Mouse (Mus musculus) embryonic facial prominence, embryonic 11.5 days (tissue): ENCODE data around the gene Cwc22. TPM values are rescaled to one million over a fixed set of nuclear protein-coding genes. Genes with fewer than 3 reads are reported as not detected.

Source experiments
- ATAC-seq: fragments of 200-750 bp; cut with Nextera tagmentation; replicated peaks from 2 replicates; pipeline ENCODE4 v1.8.0; 2017; ENCODE audit warnings: low read depth; ENCODE audit not compliant: insufficient number of reproducible peaks, low FRiP score, low TSS enrichment
- DNase-seq: peaks from one replicate; pipeline ENCODE4 v3.0.0-alpha.2; 2015; ENCODE audit warnings: low spot score
- H3K27ac ChIP-seq: fragments of 300-500 bp; sonication (generic); replicated peaks from 2 replicates; pipeline ENCODE4 v1.5.1; 2014; ENCODE audit warnings: mild to moderate bottlenecking, low read depth, low read length, control low read depth
- H3K27me3 ChIP-seq: fragments of 300-500 bp; sonication (generic); 2 replicates; pipeline ENCODE4 v1.6.1; 2014; ENCODE audit warnings: mild to moderate bottlenecking, low read length, moderate library complexity, mixed read lengths; ENCODE audit not compliant: control insufficient read depth, insufficient read depth
- H3K36me3 ChIP-seq: fragments of 300-500 bp; sonication (generic); replicated peaks from 2 replicates; pipeline ENCODE4 v1.6.1; 2014; ENCODE audit warnings: low read depth, mild to moderate bottlenecking, low read length, moderate library complexity, mixed read lengths; ENCODE audit not compliant: control insufficient read depth, insufficient read depth
- H3K4me1 ChIP-seq: fragments of 300-500 bp; sonication (generic); 2 replicates; pipeline ENCODE4 v1.6.1; 2014; ENCODE audit warnings: low read length, mixed read lengths; ENCODE audit not compliant: control insufficient read depth, insufficient read depth
- H3K4me2 ChIP-seq: fragments of 300-500 bp; sonication (generic); 2 replicates; pipeline ENCODE4 v1.6.1; 2014; ENCODE audit warnings: low read depth, mild to moderate bottlenecking, control low read depth, low read length, moderate library complexity
- H3K4me3 ChIP-seq: fragments of 300-500 bp; sonication (generic); 2 replicates; pipeline ENCODE4 v1.5.1; 2014; ENCODE audit warnings: low read depth, low read length, control low read depth
- H3K9ac ChIP-seq: fragments of 300-500 bp; sonication (generic); replicated peaks from 2 replicates; pipeline ENCODE4 v1.6.1; 2014; ENCODE audit warnings: mild to moderate bottlenecking, control low read depth, low read length
- H3K9me3 ChIP-seq: fragments of 300-500 bp; sonication (generic); replicated peaks from 2 replicates; pipeline ENCODE4 v1.6.1; 2016; ENCODE audit warnings: mild to moderate bottlenecking, low read length, inconsistent platforms, mixed read lengths; ENCODE audit not compliant: control insufficient read depth
- WGBS: fragments of 180-500 bp; shearing (Covaris S2); extraction: QIAGEN DNeasy Blood & Tissue Kit; methylation state at CpG from one replicate; pipeline ENCODE4 v1.1.7; 2014; 5-methylcytosine and 5-hydroxymethylcytosine counted together
- polyA plus RNA-seq: library from polyadenylated mRNA; unstranded; fragments of >200 nt; fragmentation: Nextera tagmentation; extraction: Ambion mirVana; gene quantifications from 2 replicates; pipeline ENCODE4 v1.2.1, GENCODE M21; 2014

The Cwc22 gene
- polyA plus RNA-seq, 1 experiment from 2014 or later: 41.5 TPM

DNA sequence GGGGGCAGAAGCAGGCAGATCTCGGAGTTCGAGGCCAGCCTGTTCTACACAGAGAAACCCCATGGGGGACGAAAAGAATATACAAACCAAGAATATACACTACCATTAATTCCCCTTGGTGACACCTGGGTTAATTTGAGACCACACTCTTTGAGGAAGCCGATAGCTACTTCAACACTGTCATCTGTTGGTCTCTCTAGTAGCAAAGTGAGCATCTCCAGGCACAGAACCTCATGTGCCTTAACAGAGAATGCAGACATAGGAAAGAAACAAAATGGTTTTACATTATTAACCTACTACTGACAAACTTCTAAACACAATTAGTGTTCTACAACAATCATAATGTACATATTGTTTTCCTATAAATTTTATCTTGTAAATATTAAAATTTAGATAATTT is 24.9 kb downstream of the Cwc22 start:
- no peak for DNase-seq
- Histone ChIP-seq H3K4me3 (no peak overlapping the region), H3K4me2 (no peak overlapping the region), H3K9me3 (no peaks in the 10 kb centered on the region), H3K9ac (no peak overlapping the region), H3K27me3 (no peaks in the 10 kb centered on the region), H3K36me3 (no peaks in the 10 kb centered on the region; the same call in none of the 2 replicates), H3K27ac (no peak overlapping the region), H3K4me1 (no peaks in the 10 kb centered on the region)
- ATAC-seq: no peak
- WGBS: 96% methylated on average over 4 of the region's 4 CpGs

DNA sequence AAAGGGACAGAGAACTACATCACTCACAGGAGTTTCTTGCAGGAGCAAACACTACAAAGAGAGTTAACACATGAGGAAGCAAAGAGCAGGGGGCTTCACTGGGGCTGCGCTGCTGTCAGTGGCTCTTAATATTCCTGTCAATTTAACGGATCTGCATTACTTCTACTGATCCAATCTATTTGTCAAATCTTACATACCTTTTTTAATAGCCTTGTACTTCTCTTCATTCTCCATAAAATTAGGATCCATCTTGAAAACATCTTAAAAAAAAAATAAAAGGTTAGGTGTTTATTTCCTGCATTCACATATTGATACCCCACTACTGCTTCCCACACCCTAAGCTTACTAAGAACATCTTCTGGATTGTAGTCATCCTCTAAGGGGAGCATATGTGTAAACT is 25.6 kb downstream of the Cwc22 start:
- Histone ChIP-seq H3K36me3 (no peaks in the 10 kb centered on the region; the same call in none of the 2 replicates), H3K4me3 (no peak overlapping the region), H3K4me2 (no peak overlapping the region), H3K9ac (no peak overlapping the region), H3K27ac (no peak overlapping the region), H3K9me3 (no peaks in the 10 kb centered on the region), H3K4me1 (no peaks in the 10 kb centered on the region), H3K27me3 (no peaks in the 10 kb centered on the region)
- DNase-seq (no peak), ATAC-seq (no peak)
- WGBS: 92% methylated on average over 2 of the region's 2 CpGs

DNA sequence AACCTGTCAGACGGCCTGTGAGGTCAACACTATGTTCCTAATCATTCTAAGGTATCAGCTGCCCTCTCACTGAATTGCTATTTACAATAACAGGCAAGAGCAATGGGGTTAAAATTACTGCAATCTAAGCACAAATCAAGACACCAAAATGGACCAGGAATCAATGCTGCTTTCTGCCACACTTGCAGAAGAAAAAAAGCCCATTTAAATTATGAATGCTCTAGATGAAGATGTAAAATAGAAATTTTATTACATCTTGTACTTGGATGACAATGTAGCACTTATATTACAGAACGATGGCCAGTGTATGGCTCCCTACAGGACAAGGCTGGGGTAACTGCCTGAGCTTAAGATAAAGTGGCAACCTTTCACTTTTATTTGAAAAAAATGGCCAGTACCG is 27.7 kb downstream of the Cwc22 start:
- no peak overlapping the region for H3K4me3 ChIP-seq
- 75% methylated on average over 3 of the region's 3 CpGs for WGBS
- no peak overlapping the region for H3K9ac ChIP-seq
- H3K27me3 ChIP-seq: no peaks in the 10 kb centered on the region
- no peaks in the 10 kb centered on the region for H3K9me3 ChIP-seq
- ATAC-seq (no peak), DNase-seq (no peak)
- H3K27ac ChIP-seq: no peak overlapping the region
- no peaks in the 10 kb centered on the region; the same call in 1 of the 2 replicates for H3K36me3 ChIP-seq
- H3K4me2 ChIP-seq: no peak overlapping the region
- H3K4me1 ChIP-seq: no peaks in the 10 kb centered on the region

DNA sequence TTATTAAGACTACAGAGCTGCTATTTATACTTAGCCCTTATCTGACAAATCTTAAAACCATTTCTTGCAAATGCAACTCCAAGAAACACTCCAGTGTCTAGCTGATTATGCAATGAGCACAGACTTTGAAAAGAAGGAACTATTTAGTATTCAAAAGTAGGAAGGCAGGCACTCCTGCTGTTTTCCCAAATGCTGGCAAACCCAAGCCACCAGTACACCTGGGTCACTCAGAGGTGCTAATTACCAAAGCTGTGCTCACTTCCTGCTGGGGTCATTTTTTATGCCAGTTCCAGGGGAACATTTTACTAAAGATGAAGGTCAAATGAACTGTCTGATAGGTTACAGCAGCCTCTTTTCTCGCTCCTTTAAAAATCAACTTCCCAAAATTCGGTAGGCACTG is 28.2 kb downstream of the Cwc22 start:
- Histone ChIP-seq H3K36me3 (no peaks in the 10 kb centered on the region), H3K4me3 (no peak overlapping the region), H3K9me3 (no peaks in the 10 kb centered on the region), H3K4me1 (no peaks in the 10 kb centered on the region), H3K27me3 (no peaks in the 10 kb centered on the region), H3K27ac (no peak overlapping the region), H3K9ac (no peak overlapping the region), H3K4me2 (no peak overlapping the region)
- no peak for DNase-seq
- 76% methylated on average over 2 of the region's 2 CpGs for WGBS
- ATAC-seq: no peak

DNA sequence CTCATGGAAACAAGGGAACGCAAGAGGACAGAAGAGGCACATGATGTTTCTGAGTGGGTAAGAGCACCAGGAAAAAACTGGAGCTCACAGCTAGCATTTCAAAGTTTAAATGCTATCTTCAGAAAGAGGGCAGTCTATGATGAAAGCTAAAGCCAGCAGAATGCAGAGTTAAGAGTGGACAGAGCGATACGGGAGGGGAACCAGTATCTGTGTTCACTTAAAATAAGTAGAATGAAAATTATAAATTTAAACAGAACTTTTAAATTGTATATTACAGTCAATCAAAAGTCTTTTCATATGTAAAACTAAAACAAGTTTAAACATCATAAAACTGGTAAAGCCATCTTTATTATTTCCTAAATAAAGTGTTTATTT is 28.8 kb downstream of the Cwc22 start:
- Histone ChIP-seq H3K9ac (no peak overlapping the region), H3K27me3 (no peaks in the 10 kb centered on the region), H3K27ac (no peak overlapping the region), H3K4me1 (no peaks in the 10 kb centered on the region), H3K4me3 (no peak overlapping the region), H3K9me3 (no peaks in the 10 kb centered on the region), H3K36me3 (no peaks in the 10 kb centered on the region), H3K4me2 (no peak overlapping the region)
- no peak for ATAC-seq
- no peak for DNase-seq
- WGBS: 90% methylated on average over 3 of the region's 3 CpGs

DNA sequence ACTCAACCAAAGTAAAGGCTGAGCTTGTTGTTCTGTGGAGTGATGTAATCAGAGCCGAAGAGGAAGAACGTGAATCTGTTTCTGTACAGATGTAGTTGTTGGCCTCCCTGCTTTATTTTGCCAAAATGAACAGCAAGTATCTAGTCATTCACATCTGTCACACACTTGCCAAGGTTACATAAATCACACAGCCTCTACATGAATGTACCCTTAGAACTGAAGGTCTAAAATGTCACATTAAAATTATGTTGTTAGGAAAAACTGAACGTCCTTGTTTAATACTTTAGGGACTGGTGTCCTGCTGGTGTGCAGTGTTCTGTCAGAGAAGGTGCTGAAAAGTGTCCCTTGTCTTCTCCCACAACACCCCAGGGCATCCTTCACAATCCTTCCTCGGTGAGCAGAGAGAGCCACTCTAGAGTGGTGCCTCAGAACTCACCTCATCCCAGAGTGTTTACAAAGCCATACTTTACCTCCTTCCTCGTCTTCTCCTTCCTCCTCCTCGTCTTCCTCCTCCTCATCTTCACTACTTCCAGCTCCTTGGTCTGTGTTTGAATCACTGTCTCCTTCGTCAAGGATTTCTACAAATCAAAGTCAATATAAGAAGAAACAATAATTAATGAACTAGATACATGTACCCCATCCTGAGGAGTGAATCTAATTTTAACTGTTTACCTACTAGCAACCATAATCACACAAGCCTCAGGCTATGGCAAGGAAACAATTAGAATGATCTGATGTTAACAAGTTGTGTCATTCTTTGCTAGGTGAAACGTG is 29.4 kb downstream of the Cwc22 start:
- DNase-seq (no peak), ATAC-seq (no peak)
- Histone ChIP-seq H3K27ac (no peak overlapping the region), H3K27me3 (no peaks in the 10 kb centered on the region), H3K4me1 (no peaks in the 10 kb centered on the region), H3K9me3 (no peaks in the 10 kb centered on the region), H3K4me2 (no peak overlapping the region), H3K4me3 (no peak overlapping the region), H3K9ac (no peak overlapping the region), H3K36me3 (no peaks in the 10 kb centered on the region)
- 74% methylated on average over 8 of the region's 8 CpGs for WGBS

- WGBS: 94% methylated on average over 8 of the region's 8 CpGs
- no peaks in the 10 kb centered on the region for H3K9me3 ChIP-seq
- no peaks in the 10 kb centered on the region for H3K4me1 ChIP-seq
- H3K27ac ChIP-seq: no peak overlapping the region
- no peak overlapping the region for H3K9ac ChIP-seq
- H3K36me3 ChIP-seq: no peaks in the 10 kb centered on the region
- no peak overlapping the region for H3K4me2 ChIP-seq
- no peak overlapping the region for H3K4me3 ChIP-seq
- H3K27me3 ChIP-seq: no peaks in the 10 kb centered on the region
- ATAC-seq: no peak
- no peak for DNase-seq
Observed at GRCm38 (mm10) chr2:77915187-77915586, 31.0 kb downstream of the Cwc22 start.

DNA sequence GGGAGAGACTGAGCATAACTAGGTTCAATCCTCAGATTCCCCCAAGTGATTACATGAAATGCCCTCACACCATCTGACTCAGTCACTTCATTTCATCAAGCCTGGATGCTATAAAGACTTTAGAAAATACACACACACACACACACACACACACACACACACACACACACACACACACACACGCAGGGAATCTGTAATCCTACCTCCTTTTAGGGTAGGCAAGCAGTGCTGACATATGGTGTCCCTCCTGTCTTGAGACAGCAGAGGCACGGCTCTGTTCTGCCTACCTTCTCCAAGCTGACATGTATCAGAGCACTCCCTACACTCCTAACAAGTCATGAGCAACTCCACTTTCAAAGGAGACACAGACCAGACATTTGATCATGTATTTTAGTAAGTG is 32.5 kb downstream of the Cwc22 start:
- H3K4me3 ChIP-seq: no peak overlapping the region
- no peak for ATAC-seq
- no peaks in the 10 kb centered on the region for H3K36me3 ChIP-seq
- no peak for DNase-seq
- no peaks in the 10 kb centered on the region for H3K27me3 ChIP-seq
- no peaks in the 10 kb centered on the region for H3K9me3 ChIP-seq
- H3K27ac ChIP-seq: no peak overlapping the region
- H3K9ac ChIP-seq: no peak overlapping the region
- WGBS: 79% methylated on average over 2 of the region's 2 CpGs
- H3K4me1 ChIP-seq: no peaks in the 10 kb centered on the region
- no peak overlapping the region for H3K4me2 ChIP-seq
